9 mouse cellular contexts compared by ENCODE assay signal in genomic region chr4:44173177-44173576, GRCm38 (mm10).
A peak's percentile ranks its signal among the peaks of the same experiment; 100 is the strongest.
DNase-seq lines count a peak whose midpoint lies in the region; ATAC-seq and TF ChIP-seq lines count a peak whose summit lies in the region.
"Had no signal": no experiment of that assay in that cellular context is flagged by ENCODE, and none has a peak within 500 bp of the region (broad histone marks: within the 10 kb centered on the region; RNA-seq: fewer than 3 reads in every experiment).

No protein-coding gene starts in this region.

- TF ChIP-seq POLR2A in cortical plate, adult 2 months (IDR thresholded peaks at IDR 0.05; ENCODE audit: extremely low read depth, insufficient read depth, low read length) = no peak

- TF ChIP-seq CTCF in cortical plate, adult 2 months (IDR thresholded peaks at IDR 0.05; ENCODE audit: extremely low read depth, insufficient read depth, low read length) = peak; percentile 67

- no peaks in the 10 kb centered on the region for H3K4me1 ChIP-seq in midbrain, embryonic 11.5 days (ENCODE audit: control insufficient read depth, insufficient read depth, low read length)
- peaks cover 6% of the 10 kb centered on the region; the same call in 1 of the 2 replicates for H3K4me1 ChIP-seq in midbrain, embryonic 13.5 days (replicated peaks)
- H3K4me1 ChIP-seq in cortical plate, adult 2 months (ENCODE audit: control insufficient read depth, insufficient read depth, low read length) = no peaks in the 10 kb centered on the region; the same call in 1 of the 2 replicates
- H3K4me1 ChIP-seq in neural tube, embryonic 15.5 days = peaks cover 7% of the 10 kb centered on the region; the same call in 1 of the 2 replicates
- H3K4me1 ChIP-seq in intestine, embryonic 16.5 days (ENCODE audit: control insufficient read depth, insufficient read depth, low read length) = peaks cover 7% of the 10 kb centered on the region; the same call in 1 of the 2 replicates

- intact Hi-C loops in heart, postnatal 14 days (cut with DNase I) = loop anchor here (1.0 to 2.0 kb wide), 2 partner anchors 28 to 119 kb away; no protein-coding TSS in a partner anchor
- intact Hi-C loops in left cerebral cortex, postnatal 25 days (cut with DNase I) = loop anchor here (1.0 kb wide), 1 partner anchor 119 kb away; no protein-coding TSS in a partner anchor

- ATAC-seq in midbrain, embryonic 11.5 days (ENCODE audit: low FRiP score) = no peak
- no peak for ATAC-seq in midbrain, embryonic 13.5 days
- 0 out of 2 replicates have a peak, but pooled peaks have one; percentile 15 for ATAC-seq in neural tube, embryonic 15.5 days (ENCODE audit: low FRiP score)
- no peak for ATAC-seq in intestine, embryonic 16.5 days

- no peak overlapping the region for H3K9ac ChIP-seq in midbrain, embryonic 11.5 days (ENCODE audit: low read length)
- H3K9ac ChIP-seq in midbrain, embryonic 13.5 days (replicated peaks) = no peak overlapping the region
- no peak overlapping the region for H3K9ac ChIP-seq in neural tube, embryonic 15.5 days (replicated peaks)
- H3K9ac ChIP-seq in intestine, embryonic 16.5 days (ENCODE audit: low read depth, low read length) = no peak overlapping the region

- 0% methylated on average over 1 of the region's 1 CpGs for WGBS in midbrain, embryonic 11.5 days
- WGBS in midbrain, embryonic 13.5 days = 0% methylated on average over 1 of the region's 1 CpGs
- WGBS in neural tube, embryonic 15.5 days = 0% methylated on average over 1 of the region's 1 CpGs
- 0% methylated on average over 1 of the region's 1 CpGs for WGBS in intestine, embryonic 16.5 days

- no peak overlapping the region for H3K27ac ChIP-seq in midbrain, embryonic 11.5 days (ENCODE audit: low read depth, low read length)
- no peak overlapping the region for H3K27ac ChIP-seq in midbrain, embryonic 13.5 days
- H3K27ac ChIP-seq in cortical plate, adult 2 months (ENCODE audit: insufficient read depth, low read length) = no peak overlapping the region
- no peak overlapping the region for H3K27ac ChIP-seq in neural tube, embryonic 15.5 days (replicated peaks)
- H3K27ac ChIP-seq in intestine, embryonic 16.5 days (ENCODE audit: low read length) = no peak overlapping the region
- H3K27ac ChIP-seq: macrophage had no signal

- H3K9me3 ChIP-seq in midbrain, embryonic 11.5 days (ENCODE audit: control insufficient read depth, low read length) = no peaks in the 10 kb centered on the region
- H3K9me3 ChIP-seq in midbrain, embryonic 13.5 days = no peaks in the 10 kb centered on the region
- no peaks in the 10 kb centered on the region for H3K9me3 ChIP-seq in neural tube, embryonic 15.5 days (replicated peaks)
- H3K9me3 ChIP-seq in intestine, embryonic 16.5 days (ENCODE audit: control insufficient read depth, low read length) = no peaks in the 10 kb centered on the region

- H3K27me3 ChIP-seq in midbrain, embryonic 11.5 days (ENCODE audit: control insufficient read depth, insufficient read depth, low read length) = no peaks in the 10 kb centered on the region
- H3K27me3 ChIP-seq in midbrain, embryonic 13.5 days = no peaks in the 10 kb centered on the region
- no peaks in the 10 kb centered on the region for H3K27me3 ChIP-seq in neural tube, embryonic 15.5 days (replicated peaks)
- H3K27me3 ChIP-seq in intestine, embryonic 16.5 days (replicated peaks; ENCODE audit: control insufficient read depth, insufficient read depth, low read length) = no peaks in the 10 kb centered on the region

- no peak overlapping the region for H3K4me2 ChIP-seq in midbrain, embryonic 11.5 days
- H3K4me2 ChIP-seq in midbrain, embryonic 13.5 days (replicated peaks) = no peak overlapping the region
- no peak overlapping the region for H3K4me2 ChIP-seq in neural tube, embryonic 15.5 days
- H3K4me2 ChIP-seq in intestine, embryonic 16.5 days (ENCODE audit: low read depth, low read length) = no peak overlapping the region

- H3K4me3 ChIP-seq in midbrain, embryonic 11.5 days (ENCODE audit: low read depth, low read length) = no peak overlapping the region
- no peak overlapping the region for H3K4me3 ChIP-seq in midbrain, embryonic 13.5 days (replicated peaks)
- H3K4me3 ChIP-seq in cortical plate, adult 2 months (ENCODE audit: insufficient read depth, low read length) = no peak overlapping the region
- no peak overlapping the region for H3K4me3 ChIP-seq in neural tube, embryonic 15.5 days (replicated peaks)
- H3K4me3 ChIP-seq in intestine, embryonic 16.5 days (ENCODE audit: low read length) = no peak overlapping the region

- H3K36me3 ChIP-seq in midbrain, embryonic 11.5 days (ENCODE audit: control insufficient read depth, insufficient read depth, low read length) = no peaks in the 10 kb centered on the region
- 0 out of 2 replicates have a peak, but pooled peaks cover 4% of the 10 kb centered on the region for H3K36me3 ChIP-seq in midbrain, embryonic 13.5 days
- H3K36me3 ChIP-seq in neural tube, embryonic 15.5 days = no peaks in the 10 kb centered on the region
- no peaks in the 10 kb centered on the region for H3K36me3 ChIP-seq in intestine, embryonic 16.5 days (ENCODE audit: control insufficient read depth, insufficient read depth, low read length)

- DNase-seq in midbrain, embryonic 11.5 days (ENCODE audit: low spot score, missing footprints) = peak; percentile 91
- peak; percentile 31 to 49 for DNase-seq in adrenal gland, adult 18-20 months (ENCODE audit: low spot score in 2 of 2)
- peak; percentile 45 to 55 for DNase-seq in heart, postnatal 14 days
- peak; percentile 36 to 60 for DNase-seq in left cerebral cortex, postnatal 25 days (ENCODE audit: low spot score in 2 of 2)

Comparison
In these comparisons a context has a peak if more than half of its experiments do, and no peak if none do; other contexts are left out.
1. DNase-seq: peak in every context shown above with its lines; median percentile 91 in midbrain, embryonic 11.5 days; 50 in heart, postnatal 14 days; 48 in left cerebral cortex, postnatal 25 days; 40 in adrenal gland, adult 18-20 months.